Mouse (Mus musculus) testis, postnatal 14 days (tissue): ENCODE data around the gene Dcaf8.
"Not testable (repeated sequence)": the region's sequence is repeated elsewhere in the genome, so short reads cannot be mapped to it uniquely, and the experiment has no call there.

Experiments used
- DNase-seq: peaks from one replicate; pipeline ENCODE4 v3.0.0; 2021; ENCODE audit warnings: low spot score

Dcaf8 gene

GRCm38 (mm10) chr1:172219451-172220406, 71.8 kb downstream of the Dcaf8 start, which contains the start of gene Casq1:
Gene Casq1, minus strand, starts transcription at chr1:172219868.
- no peak for DNase-seq

- no peak for DNase-seq
These were observed 72.5 kb downstream of the Dcaf8 start for GRCm38 (mm10) chr1:172220414-172220813.

- no peak for DNase-seq
These were observed 73.6 kb downstream of the Dcaf8 start for GRCm38 (mm10) chr1:172221297-172222063.

- DNase-seq = no peak
These were observed 80.3 kb downstream of the Dcaf8 start for GRCm38 (mm10) chr1:172228209-172228608.

GRCm38 (mm10) chr1:172229215-172229614, 81.3 kb downstream of the Dcaf8 start:
- DNase-seq = no peak

- no peak for DNase-seq
These were observed 93.2 kb downstream of the Dcaf8 start for GRCm38 (mm10) chr1:172240945-172241708.

- no peak for DNase-seq
These were observed 94.5 kb downstream of the Dcaf8 start for GRCm38 (mm10) chr1:172242401-172242800.

GRCm38 (mm10) chr1:172243547-172244205, 95.8 kb downstream of the Dcaf8 start:
- DNase-seq = no peak

GRCm38 (mm10) chr1:172244645-172245044, 96.8 kb downstream of the Dcaf8 start:
- not testable (repeated sequence) for DNase-seq
